In the genomic region with DNA sequence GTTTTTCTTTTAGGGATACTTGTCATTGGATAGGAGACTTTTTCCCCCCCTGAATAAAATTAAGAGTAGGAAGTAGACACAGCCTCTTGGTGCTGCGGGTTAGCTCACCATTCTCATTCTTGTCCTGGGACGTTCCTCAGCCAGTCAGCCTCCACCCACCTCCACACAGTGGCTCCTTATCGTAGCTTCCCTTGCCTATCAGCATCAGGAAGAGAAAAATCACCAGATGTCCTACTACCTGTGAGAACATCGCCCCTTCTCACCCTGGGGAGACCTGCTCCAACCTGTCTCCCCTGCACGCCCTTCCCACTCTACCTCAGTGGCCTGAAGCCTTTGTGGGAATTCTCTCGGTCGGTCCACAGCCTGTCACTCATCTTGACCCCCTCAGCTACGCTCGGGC, we compare ENCODE assay signal across 13 mouse cellular contexts. TPM values are rescaled to one million over a fixed set of nuclear protein-coding genes. Genes with fewer than 3 reads are reported as not detected.
DNase-seq lines count a peak whose midpoint lies in the region; ATAC-seq and TF ChIP-seq lines count a peak whose summit lies in the region.
"Had no signal": no experiment of that assay in that cellular context is flagged by ENCODE, and none has a peak within 500 bp of the region (broad histone marks: within the 10 kb centered on the region; RNA-seq: fewer than 3 reads in every experiment).

TSS of gene Anpep (minus strand) at position 249 of the 400 bp plus-strand sequence.

- H3K27me3 ChIP-seq in liver, embryonic 11.5 days (replicated peaks; ENCODE audit: control insufficient read depth, insufficient read depth, low read length) = no peaks in the 10 kb centered on the region; the same call in 1 of the 2 replicates
- no peaks in the 10 kb centered on the region for H3K27me3 ChIP-seq in hindbrain, embryonic 11.5 days (ENCODE audit: control insufficient read depth, insufficient read depth, low read length)
- H3K27me3 ChIP-seq: midbrain, embryonic 12.5 days had no signal

- no peak for DNase-seq in heart, postnatal 10 days
- no peak for DNase-seq in heart, adult 11 months
- no peak for DNase-seq in ES-E14 (ENCODE audit: low read depth, low spot score)
- DNase-seq in liver, embryonic 11.5 days (ENCODE audit: low spot score) = no peak
- DNase-seq in layer of hippocampus, adult 11-12 months (ENCODE audit: low spot score) = no peak
- no peak for DNase-seq in left cerebral cortex, postnatal 10 days (ENCODE audit: extremely low spot score in 1 of 2, low spot score in 2 of 2)
- no peak for DNase-seq in hindbrain, embryonic 11.5 days (ENCODE audit: low spot score)
- DNase-seq: cerebellum, adult 2 months; gastrocnemius, postnatal 14 days had no signal

- WGBS in liver, embryonic 11.5 days = 69% methylated on average over 9 of the region's 9 CpGs
- 76% methylated on average over 9 of the region's 9 CpGs for WGBS in hindbrain, embryonic 11.5 days

- peaks cover 7 to 20% of the 10 kb centered on the region in 2 experiments; a peak in 3 of 4 replicates for H3K4me1 ChIP-seq in ES-E14 (ENCODE audit: control insufficient read depth in 2 of 2, insufficient read depth in 2 of 2, low read length in 2 of 2, poor library complexity in 1 of 2)
- no peaks in the 10 kb centered on the region for H3K4me1 ChIP-seq in embryonic fibroblast, embryonic 13.5 days (ENCODE audit: control insufficient read depth, insufficient read depth, low read length)
- no peaks in the 10 kb centered on the region for H3K4me1 ChIP-seq in liver, embryonic 11.5 days (replicated peaks; ENCODE audit: control insufficient read depth, insufficient read depth, low read length)
- no peaks in the 10 kb centered on the region for H3K4me1 ChIP-seq in hindbrain, embryonic 11.5 days (replicated peaks; ENCODE audit: control insufficient read depth, insufficient read depth, low read length)
- H3K4me1 ChIP-seq: midbrain, embryonic 12.5 days had no signal

- H3K4me2 ChIP-seq in liver, embryonic 11.5 days = no peak within 1 kb of the TSS
- no peak within 1 kb of the TSS for H3K4me2 ChIP-seq in hindbrain, embryonic 11.5 days (replicated peaks; ENCODE audit: low read depth, low read length)
- H3K4me2 ChIP-seq: midbrain, embryonic 12.5 days had no signal

- no peaks in the 10 kb centered on the region for H3K9me3 ChIP-seq in ES-E14 (ENCODE audit: control insufficient read depth, insufficient read depth, low read depth, low read length)
- no peaks in the 10 kb centered on the region for H3K9me3 ChIP-seq in liver, embryonic 11.5 days (ENCODE audit: control insufficient read depth, low read length)
- no peaks in the 10 kb centered on the region for H3K9me3 ChIP-seq in hindbrain, embryonic 11.5 days (ENCODE audit: control insufficient read depth, low read length)
- H3K9me3 ChIP-seq: midbrain, embryonic 12.5 days had no signal

- no peaks in the 10 kb centered on the region for H3K36me3 ChIP-seq in ES-E14 (ENCODE audit: control insufficient read depth, insufficient read depth, low read length, poor library complexity, severe bottlenecking)
- no peaks in the 10 kb centered on the region for H3K36me3 ChIP-seq in liver, embryonic 11.5 days (ENCODE audit: control insufficient read depth, insufficient read depth, low read length)
- H3K36me3 ChIP-seq in hindbrain, embryonic 11.5 days (ENCODE audit: control insufficient read depth, insufficient read depth, low read length) = no peaks in the 10 kb centered on the region
- H3K36me3 ChIP-seq: midbrain, embryonic 12.5 days had no signal

- TF ChIP-seq CTCF in embryonic fibroblast, embryonic 13.5 days (IDR thresholded peaks at IDR 0.05; ENCODE audit: borderline replicate concordance, insufficient read depth, low read length) = no peak

- no peak for TF ChIP-seq POLR2A in embryonic fibroblast, embryonic 13.5 days (IDR thresholded peaks at IDR 0.05; ENCODE audit: low read depth, low read length)

- no peak within 1 kb of the TSS for H3K4me3 ChIP-seq in ES-E14 (ENCODE audit: insufficient read depth in 1 of 2, low read depth in 1 of 2, low read length in 2 of 2, poor library complexity in 1 of 2, severe bottlenecking in 1 of 2)
- H3K4me3 ChIP-seq in embryonic fibroblast, embryonic 13.5 days (ENCODE audit: insufficient read depth, low read length) = no peak within 1 kb of the TSS
- H3K4me3 ChIP-seq in liver, embryonic 11.5 days (ENCODE audit: low read depth, low read length) = no peak within 1 kb of the TSS
- no peak within 1 kb of the TSS for H3K4me3 ChIP-seq in hindbrain, embryonic 11.5 days (ENCODE audit: low read depth, low read length)
- H3K4me3 ChIP-seq: midbrain, embryonic 12.5 days had no signal

- no peak within 1 kb of the TSS for H3K9ac ChIP-seq in ES-E14 (ENCODE audit: insufficient read depth, low read depth, low read length, poor library complexity, severe bottlenecking)
- H3K9ac ChIP-seq in liver, embryonic 11.5 days (ENCODE audit: low read depth, low read length) = no peak within 1 kb of the TSS
- H3K9ac ChIP-seq in hindbrain, embryonic 11.5 days (ENCODE audit: low read depth, low read length) = no peak within 1 kb of the TSS
- H3K9ac ChIP-seq: midbrain, embryonic 12.5 days had no signal

- no peak for ATAC-seq in liver, embryonic 11.5 days (replicated peaks; ENCODE audit: low FRiP score)
- no peak for ATAC-seq in hindbrain, embryonic 11.5 days (ENCODE audit: low FRiP score)
- ATAC-seq: inflammation-experienced regulatory T-cells, adult 6 months had no signal

- no peak within 1 kb of the TSS for H3K27ac ChIP-seq in ES-E14 (ENCODE audit: insufficient read depth, low read depth, low read length, poor library complexity, severe bottlenecking)
- H3K27ac ChIP-seq in embryonic fibroblast, embryonic 13.5 days (ENCODE audit: insufficient read depth, low read length) = no peak within 1 kb of the TSS
- H3K27ac ChIP-seq in liver, embryonic 11.5 days (ENCODE audit: low read depth, low read length) = no peak within 1 kb of the TSS
- H3K27ac ChIP-seq in hindbrain, embryonic 11.5 days (ENCODE audit: low read depth, low read length) = no peak within 1 kb of the TSS
- H3K27ac ChIP-seq: midbrain, embryonic 12.5 days had no signal

- in situ Hi-C loops in ES-E14 (cut with MboI; ENCODE audit: low sequenced_read_pairs in 2 of 2, unreplicated experiment in 2 of 2) = no loop called here

- intact Hi-C loops in heart, postnatal 10 days (cut with DNase I) = no loop called here
- intact Hi-C loops in left cerebral cortex, postnatal 10 days (cut with DNase I) = no loop called here

TF ChIP-seq in ES-E14, 5 proteins besides CTCF, POLR2A, EP300 and RAD21:
- no peak for TF ChIP-seq HCFC1 (IDR thresholded peaks at IDR 0.05; ENCODE audit: borderline replicate concordance, insufficient read depth, low read length)
- TF ChIP-seq ZNF384 (IDR thresholded peaks at IDR 0.05; ENCODE audit: low read depth, low read length) = no peak
- TF ChIP-seq CHD2 (IDR thresholded peaks at IDR 0.05; ENCODE audit: low read depth, low read length) = no peak
- TF ChIP-seq MAFK (IDR thresholded peaks at IDR 0.05; ENCODE audit: insufficient read depth, low read depth, low read length) = no peak
- no peak for TF ChIP-seq ZC3H11A (IDR thresholded peaks at IDR 0.05; ENCODE audit: borderline replicate concordance, low read depth, low read length)

RNA-seq across cellular contexts. Expression of gene Anpep, which starts in this region (rescaled TPM):
- 10 to 100 TPM; 26.6 to 29.3 TPM for total RNA-seq in heart, postnatal 10 days (2021)
- total RNA-seq in ES-E14 (2012; rRNA removed) = 11.4 and 15.4 TPM in 2 replicates
- polyA plus RNA-seq in embryonic fibroblast, embryonic 13.5 days (2011; ENCODE audit: insufficient read length, low read depth, missing spikeins) = 38.2 and 41.0 TPM in 2 replicates
- polyA plus RNA-seq in liver, embryonic 11.5 days (2014; fragmentation: Nextera tagmentation; extraction: Ambion mirVana) = 24.2 and 28.5 TPM in 2 replicates
- 1 to 10 TPM; 7.0 to 7.8 TPM for total RNA-seq in left cerebral cortex, postnatal 10 days (2021)
- polyA plus RNA-seq in hindbrain, embryonic 11.5 days (2014; fragmentation: Nextera tagmentation; extraction: Ambion mirVana) = 4.9 and 6.2 TPM in 2 replicates
- total RNA-seq: neutrophil, adult 5-6 weeks had no signal
